Mouse (Mus musculus): ENCODE measurements around the gene Fat4.

Fat4 gene

GRCm38 (mm10) chr3:38886890-38887355 lies at the start of gene Fat4:
Gene Fat4, plus strand, starts transcription at chr3:38886940.
- DNase-seq (ENCODE audit: inconsistent age in 2 of 2, low spot score in 1 of 2), result peak in 1 of 2 experiments; percentile 27

- no peak for DNase-seq (ENCODE audit: inconsistent age in 2 of 2, low spot score in 1 of 2)
Measured at GRCm38 (mm10) chr3:38839438-38839837, 47.3 kb upstream of the Fat4 start.

- DNase-seq (ENCODE audit: inconsistent age in 2 of 2, low spot score in 1 of 2), result no peak
Measured at GRCm38 (mm10) chr3:38843000-38843538, 43.7 kb upstream of the Fat4 start.

GRCm38 (mm10) chr3:38846602-38847382 lies 39.9 kb upstream of the Fat4 start:
- DNase-seq (ENCODE audit: inconsistent age in 2 of 2, low spot score in 1 of 2), result no peak

- DNase-seq (ENCODE audit: inconsistent age in 2 of 2, low spot score in 1 of 2), result no peak
Measured at GRCm38 (mm10) chr3:38849077-38849476, 37.7 kb upstream of the Fat4 start.

- DNase-seq (ENCODE audit: inconsistent age in 2 of 2, low spot score in 1 of 2), result peak; percentile 11 to 85
Measured at GRCm38 (mm10) chr3:38849536-38849935, 37.2 kb upstream of the Fat4 start.

- no peak for DNase-seq (ENCODE audit: inconsistent age in 2 of 2, low spot score in 1 of 2)
Measured at GRCm38 (mm10) chr3:38853650-38854049, 33.1 kb upstream of the Fat4 start.

GRCm38 (mm10) chr3:38860683-38861082 lies 26.1 kb upstream of the Fat4 start:
- DNase-seq (ENCODE audit: inconsistent age in 2 of 2, low spot score in 1 of 2), result peak; percentile 8 to 25

GRCm38 (mm10) chr3:38871291-38871690 lies 15.4 kb upstream of the Fat4 start:
- peak in 1 of 2 experiments; percentile 61 for DNase-seq (ENCODE audit: inconsistent age in 2 of 2, low spot score in 1 of 2)

- no peak for DNase-seq (ENCODE audit: inconsistent age in 2 of 2, low spot score in 1 of 2)
Measured at GRCm38 (mm10) chr3:38875872-38876271, 10.9 kb upstream of the Fat4 start.

- no peak for DNase-seq (ENCODE audit: inconsistent age in 2 of 2, low spot score in 1 of 2)
Measured at GRCm38 (mm10) chr3:38876706-38877105, 10.0 kb upstream of the Fat4 start.

- DNase-seq (ENCODE audit: inconsistent age in 2 of 2, low spot score in 1 of 2), result peak; percentile 32 to 82
Measured at GRCm38 (mm10) chr3:38882778-38883177, 4.0 kb upstream of the Fat4 start.

GRCm38 (mm10) chr3:38883676-38884075 lies 3.1 kb upstream of the Fat4 start:
- DNase-seq (ENCODE audit: inconsistent age in 2 of 2, low spot score in 1 of 2), result no peak

- peak; percentile 81 to 96 for DNase-seq (ENCODE audit: inconsistent age in 2 of 2, low spot score in 1 of 2)
Measured at GRCm38 (mm10) chr3:38884276-38884675, 2.5 kb upstream of the Fat4 start.

- DNase-seq (ENCODE audit: inconsistent age in 2 of 2, low spot score in 1 of 2), result no peak
Measured at GRCm38 (mm10) chr3:38884919-38885418, 1.8 kb upstream of the Fat4 start.

- DNase-seq (ENCODE audit: inconsistent age in 2 of 2, low spot score in 1 of 2), result peak; percentile 91 to 97
Measured at GRCm38 (mm10) chr3:38885481-38886001, 1.2 kb upstream of the Fat4 start.

GRCm38 (mm10) chr3:38886061-38886821 lies 499 bp upstream of the Fat4 start:
- no peak for DNase-seq (ENCODE audit: inconsistent age in 2 of 2, low spot score in 1 of 2)

GRCm38 (mm10) chr3:38887381-38887991 lies 746 bp downstream of the Fat4 start:
- DNase-seq (ENCODE audit: inconsistent age in 2 of 2, low spot score in 1 of 2), result peak; percentile 66 to 91

GRCm38 (mm10) chr3:38888111-38888510 lies 1.4 kb downstream of the Fat4 start:
- DNase-seq (ENCODE audit: inconsistent age in 2 of 2, low spot score in 1 of 2), result peak; percentile 77 to 93

- peak in 1 of 2 experiments; percentile 50 for DNase-seq (ENCODE audit: inconsistent age in 2 of 2, low spot score in 1 of 2)
Measured at GRCm38 (mm10) chr3:38892791-38893224, 6.1 kb downstream of the Fat4 start.

- DNase-seq (ENCODE audit: inconsistent age in 2 of 2, low spot score in 1 of 2), result no peak
Measured at GRCm38 (mm10) chr3:38900839-38901238, 14.1 kb downstream of the Fat4 start.

All from adrenal gland, adult (tissue).